Mouse (Mus musculus) forebrain, embryonic 12.5 days (tissue): ENCODE measurements around the gene Nop16. TPM values are rescaled to one million over a fixed set of nuclear protein-coding genes. Genes with fewer than 3 reads are reported as not detected.

Experiments used
- ATAC-seq: fragments of 200-750 bp; cut with Nextera tagmentation; 2 replicates; pipeline ENCODE4 v1.8.0; 2017; ENCODE audit warnings: moderate TSS enrichment; ENCODE audit not compliant: low FRiP score
- H3K27ac ChIP-seq: fragments of 300-500 bp; sonication (generic); 2 replicates; pipeline ENCODE4 v1.5.1; 2016; ENCODE audit warnings: mild to moderate bottlenecking
- H3K27me3 ChIP-seq: fragments of 300-500 bp; sonication (generic); 2 replicates; pipeline ENCODE4 v1.6.1; 2016; ENCODE audit warnings: mild to moderate bottlenecking
- H3K36me3 ChIP-seq: fragments of 300-500 bp; sonication (generic); replicated peaks from 2 replicates; pipeline ENCODE4 v1.6.1; 2016; ENCODE audit warnings: mild to moderate bottlenecking
- H3K4me1 ChIP-seq: fragments of 300-500 bp; sonication (generic); 2 replicates; pipeline ENCODE4 v1.6.1; 2016
- H3K4me2 ChIP-seq: fragments of 300-500 bp; sonication (generic); 2 replicates; pipeline ENCODE4 v1.6.1; 2016; ENCODE audit warnings: mild to moderate bottlenecking, moderate library complexity
- H3K4me3 ChIP-seq: fragments of 300-500 bp; sonication (generic); replicated peaks from 2 replicates; pipeline ENCODE4 v1.5.1; 2016; ENCODE audit warnings: mild to moderate bottlenecking
- H3K9ac ChIP-seq: fragments of 300-500 bp; sonication (generic); 2 replicates; pipeline ENCODE4 v1.6.1; 2016; ENCODE audit warnings: mild to moderate bottlenecking
- H3K9me3 ChIP-seq: fragments of 300-500 bp; sonication (generic); 2 replicates; pipeline ENCODE4 v1.6.1; 2016
- WGBS: fragments of 180-500 bp; shearing (Covaris S2); methylation state at CpG from one replicate; pipeline ENCODE4 v1.1.7; 2016; 5-methylcytosine and 5-hydroxymethylcytosine counted together
- polyA plus RNA-seq: library from polyadenylated mRNA; unstranded; fragments of >200 nt; fragmentation: Nextera tagmentation; extraction: Ambion mirVana; gene quantifications from 2 replicates; pipeline ENCODE4 v1.2.1, GENCODE M21; 2016

Gene Nop16
- polyA plus RNA-seq, 1 experiment from 2014 or later, result 62.0 TPM

DNA sequence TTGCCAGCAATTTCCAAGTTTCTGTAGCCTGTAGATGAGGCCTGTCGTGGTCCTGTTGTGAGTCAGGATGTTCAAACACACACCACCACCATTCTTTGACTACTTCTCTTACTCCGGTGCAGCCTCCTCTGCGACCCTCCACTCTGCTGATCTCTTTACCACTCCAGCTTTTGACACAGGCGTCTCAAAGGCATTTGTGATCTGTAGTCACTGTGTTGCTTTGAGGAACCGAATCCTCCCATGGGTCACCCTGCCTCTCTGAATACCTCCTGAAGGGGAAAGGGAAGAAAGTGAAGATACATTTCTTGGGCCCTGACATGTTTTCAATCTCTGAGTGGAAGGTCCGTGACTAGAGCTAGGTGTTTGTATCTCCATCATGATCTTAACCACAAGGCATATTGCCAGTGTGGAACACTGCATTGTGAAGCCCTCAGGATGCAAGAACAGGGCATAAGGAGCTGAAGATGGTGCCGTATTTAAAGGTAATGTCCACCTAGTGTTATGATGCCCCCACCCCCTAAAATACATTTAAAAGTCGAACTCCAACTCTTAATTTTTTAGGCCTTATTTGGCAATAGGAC, 2.0 kb upstream of the Nop16 start:
- whole genome bisulfite sequencing, result 90% methylated on average over 8 of the region's 8 CpGs
- no peaks in the 10 kb centered on the region for H3K27me3 ChIP-seq
- H3K9me3 ChIP-seq, result no peaks in the 10 kb centered on the region
- H3K36me3 ChIP-seq, result peaks cover 19% of the 10 kb centered on the region; the same call in 1 of the 2 replicates
- H3K4me1 ChIP-seq, result peaks cover 25% of the 10 kb centered on the region
- no peak for ATAC-seq
- H3K4me2 ChIP-seq, result no peak overlapping the region
- H3K27ac ChIP-seq, result no peak overlapping the region
- H3K4me3 ChIP-seq, result no peak overlapping the region
- no peak overlapping the region; the same call in 1 of the 2 replicates for H3K9ac ChIP-seq

DNA sequence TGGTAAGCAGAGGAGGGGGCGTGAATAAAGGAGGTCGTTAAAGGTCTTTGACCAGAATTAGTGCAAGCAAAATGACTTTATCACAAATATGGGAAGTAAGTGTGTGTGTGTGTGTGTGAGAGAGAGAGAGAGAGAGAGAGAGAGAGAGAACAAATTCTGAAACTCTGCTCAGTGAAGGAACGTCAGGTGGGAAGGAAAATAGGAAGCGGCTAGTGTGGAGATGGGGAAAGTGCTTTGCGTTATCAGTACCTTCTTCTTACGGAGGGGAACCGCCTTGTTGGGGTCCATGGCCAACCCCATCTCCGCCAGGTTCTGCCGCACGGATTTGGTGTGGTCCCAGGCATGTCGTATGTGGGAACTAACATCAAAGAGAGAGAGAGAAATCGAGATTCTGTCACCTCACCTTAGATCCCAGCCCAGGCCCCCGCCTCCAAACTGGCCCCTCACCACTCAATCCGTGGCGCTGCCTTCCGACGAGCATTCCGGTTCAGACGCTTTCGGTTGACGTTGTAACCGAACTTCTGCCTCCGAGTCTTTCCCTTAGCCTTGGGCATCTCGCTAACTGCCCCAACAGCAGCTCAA, 385 bp downstream of the Nop16 start:
- 2% methylated on average over 24 of the region's 24 CpGs for WGBS
- H3K36me3 ChIP-seq, result peaks cover 41% of the 10 kb centered on the region
- H3K27me3 ChIP-seq, result no peaks in the 10 kb centered on the region
- H3K4me1 ChIP-seq, result peaks cover 25% of the 10 kb centered on the region
- H3K4me3 ChIP-seq, result peak overlapping the region; percentile 77
- peak overlapping the region; percentile 78 for H3K4me2 ChIP-seq
- H3K27ac ChIP-seq, result 0 out of 2 replicates have a peak overlapping the region, but pooled peaks have one; percentile 42
- peak; percentile 49 for ATAC-seq
- no peaks in the 10 kb centered on the region for H3K9me3 ChIP-seq
- peak overlapping the region; percentile 64 for H3K9ac ChIP-seq

DNA sequence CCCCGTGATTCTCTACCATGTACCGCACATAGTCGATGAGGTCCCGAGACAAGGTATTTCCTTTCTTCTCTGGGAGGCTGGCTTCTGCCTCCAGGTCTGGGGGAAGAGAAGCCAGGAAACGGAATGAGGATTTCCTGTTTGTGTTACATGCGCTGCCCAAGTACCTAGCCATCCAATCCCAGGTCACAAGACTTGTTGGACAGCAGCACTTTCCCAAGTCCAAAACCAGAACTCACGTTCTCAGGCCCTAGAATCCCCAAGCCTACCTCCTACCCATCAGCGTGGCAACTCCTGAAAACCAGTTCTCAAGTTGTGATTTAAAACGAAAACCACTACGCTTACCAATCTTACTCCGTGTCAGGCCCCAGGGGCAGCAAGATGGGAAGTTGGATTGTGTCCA, 4.1 kb downstream of the Nop16 start:
- WGBS, result 92% methylated on average over 11 of the region's 11 CpGs
- Histone ChIP-seq H3K4me1 (peaks cover 12% of the 10 kb centered on the region), H3K27ac (no peak overlapping the region), H3K27me3 (no peaks in the 10 kb centered on the region), H3K9ac (no peak overlapping the region), H3K9me3 (no peaks in the 10 kb centered on the region), H3K36me3 (peaks cover 75% of the 10 kb centered on the region), H3K4me2 (no peak overlapping the region), H3K4me3 (no peak overlapping the region)
- ATAC-seq, result no peak

DNA sequence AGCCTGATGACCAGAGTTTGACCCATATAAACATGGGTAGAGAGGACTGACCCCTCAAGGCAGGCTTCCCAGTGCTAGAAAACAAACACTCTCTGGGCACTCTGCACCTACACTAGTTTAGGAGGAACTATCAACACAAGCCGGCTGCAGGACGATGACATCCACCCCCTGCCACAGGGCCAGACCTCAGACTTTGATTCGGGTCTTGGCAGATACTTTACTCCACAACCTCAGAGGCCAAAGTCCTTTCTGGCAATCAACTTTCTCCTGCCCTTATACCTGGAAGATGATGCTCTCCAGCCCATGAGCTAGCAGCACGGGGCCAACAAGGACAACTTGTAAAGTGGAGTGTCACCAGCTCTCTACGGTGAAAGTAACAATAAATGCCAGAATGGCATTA, 7.0 kb downstream of the Nop16 start:
- Histone ChIP-seq H3K27ac (no peak overlapping the region), H3K4me2 (no peak overlapping the region), H3K4me3 (no peak overlapping the region), H3K4me1 (0 out of 2 replicates have a peak, but pooled peaks cover 8% of the 10 kb centered on the region), H3K9ac (no peak overlapping the region), H3K27me3 (no peaks in the 10 kb centered on the region), H3K9me3 (no peaks in the 10 kb centered on the region), H3K36me3 (peaks cover 96% of the 10 kb centered on the region)
- 92% methylated on average over 5 of the region's 5 CpGs for WGBS
- no peak for ATAC-seq

DNA sequence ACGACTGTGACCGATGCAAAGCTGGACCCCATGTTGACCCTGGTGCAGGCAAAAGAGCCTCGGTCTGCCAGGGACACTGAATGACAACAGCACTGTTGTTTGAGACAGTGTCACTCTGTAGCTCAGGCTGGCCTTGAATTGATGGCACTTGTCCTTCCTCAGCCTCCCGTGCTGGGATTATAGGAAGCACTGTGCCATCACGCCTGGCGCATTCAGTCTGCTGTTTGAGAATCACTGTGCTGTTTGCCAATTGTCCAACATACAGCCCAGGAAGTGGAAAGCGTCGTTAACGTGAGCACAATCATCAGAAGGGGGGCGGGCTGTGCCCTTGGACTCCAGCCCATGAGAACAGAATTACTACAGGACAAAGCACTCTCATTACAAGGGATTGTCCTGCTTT, 7.8 kb downstream of the Nop16 start:
- Histone ChIP-seq H3K4me1 (peaks cover 10% of the 10 kb centered on the region), H3K4me2 (no peak overlapping the region), H3K9ac (no peak overlapping the region), H3K27me3 (no peaks in the 10 kb centered on the region), H3K4me3 (no peak overlapping the region), H3K36me3 (peaks cover 97% of the 10 kb centered on the region), H3K27ac (0 out of 2 replicates have a peak overlapping the region, but pooled peaks have one; percentile 42), H3K9me3 (no peaks in the 10 kb centered on the region)
- 65% methylated on average over 10 of the region's 10 CpGs for WGBS
- ATAC-seq, result no peak

DNA sequence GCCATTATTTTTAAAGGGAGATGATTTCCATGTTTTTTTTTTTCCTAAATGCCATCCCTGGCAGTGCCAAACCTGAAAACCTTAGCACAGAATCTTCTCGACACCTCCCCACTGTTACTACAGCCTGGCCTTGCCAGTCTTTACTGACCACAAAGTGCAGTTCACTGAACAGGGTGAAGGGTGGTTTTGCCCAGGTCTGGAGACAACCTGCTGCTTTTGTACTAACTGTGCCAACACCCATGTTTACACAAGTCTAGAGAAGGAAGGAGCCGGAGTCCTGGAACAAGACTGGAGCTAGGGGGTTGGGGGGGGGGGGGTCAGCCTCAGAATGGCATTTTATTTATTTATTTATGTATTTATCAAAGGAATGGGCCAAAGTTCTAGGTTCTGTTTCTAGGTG, 8.5 kb downstream of the Nop16 start:
- H3K4me2 ChIP-seq, result no peak overlapping the region
- H3K9me3 ChIP-seq, result no peaks in the 10 kb centered on the region
- peaks cover 96% of the 10 kb centered on the region for H3K36me3 ChIP-seq
- WGBS, result 85% methylated on average over 2 of the region's 2 CpGs
- ATAC-seq, result no peak
- H3K9ac ChIP-seq, result no peak overlapping the region
- no peak overlapping the region for H3K27ac ChIP-seq
- no peak overlapping the region for H3K4me3 ChIP-seq
- peaks cover 17% of the 10 kb centered on the region for H3K4me1 ChIP-seq
- no peaks in the 10 kb centered on the region for H3K27me3 ChIP-seq

DNA sequence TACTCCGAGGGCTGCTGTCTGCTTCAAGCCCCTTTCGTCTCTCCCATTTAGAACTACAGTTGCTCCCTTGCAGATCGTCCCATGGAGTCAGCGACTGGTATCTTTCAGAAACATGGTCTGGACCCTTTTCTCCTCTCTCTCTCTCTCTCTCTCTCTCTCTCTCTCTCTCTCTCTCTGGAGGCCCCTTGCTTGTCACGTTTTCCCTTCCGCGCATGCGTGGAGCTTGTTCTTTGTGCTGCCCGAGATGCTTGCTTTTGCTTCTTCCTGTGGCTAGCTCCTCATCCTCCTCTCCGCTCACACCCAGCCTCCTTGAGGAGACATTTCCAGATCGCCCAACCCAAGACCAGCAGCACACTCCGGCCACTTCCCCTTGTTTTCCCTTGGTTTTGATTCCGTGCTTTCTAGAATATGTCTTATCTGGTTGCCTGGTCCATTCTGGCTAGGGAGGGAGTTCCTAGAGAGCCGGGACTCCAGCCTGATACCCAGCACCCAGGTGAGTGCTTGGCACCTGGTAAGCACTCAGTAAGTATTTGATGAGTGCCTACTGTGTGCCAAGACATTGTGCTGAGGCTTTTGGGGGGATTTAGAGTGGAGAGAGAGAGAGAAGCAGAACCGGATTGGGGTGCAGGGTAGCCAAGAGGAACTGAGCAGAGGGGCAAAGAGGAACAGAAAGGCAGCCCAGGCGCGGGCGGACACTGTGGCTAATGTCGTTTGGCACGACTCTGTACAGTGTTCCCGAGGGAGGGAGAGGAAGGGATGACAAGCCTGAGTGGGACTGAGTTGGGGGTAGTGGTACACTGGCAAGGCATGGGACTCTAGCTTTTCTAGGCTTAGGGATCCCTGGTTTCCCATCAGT, 12.0 kb downstream of the Nop16 start:
- H3K4me2 ChIP-seq, result no peak overlapping the region
- H3K36me3 ChIP-seq, result peaks cover 61% of the 10 kb centered on the region
- peaks cover 32% of the 10 kb centered on the region for H3K4me1 ChIP-seq
- H3K27ac ChIP-seq, result peak overlapping the region; percentile 25; the same call in 1 of the 2 replicates
- peaks cover 12% of the 10 kb centered on the region for H3K27me3 ChIP-seq
- no peaks in the 10 kb centered on the region for H3K9me3 ChIP-seq
- ATAC-seq, result no peak
- H3K4me3 ChIP-seq, result no peak overlapping the region
- 88% methylated on average over 19 of the region's 21 CpGs for WGBS
- H3K9ac ChIP-seq, result no peak overlapping the region

DNA sequence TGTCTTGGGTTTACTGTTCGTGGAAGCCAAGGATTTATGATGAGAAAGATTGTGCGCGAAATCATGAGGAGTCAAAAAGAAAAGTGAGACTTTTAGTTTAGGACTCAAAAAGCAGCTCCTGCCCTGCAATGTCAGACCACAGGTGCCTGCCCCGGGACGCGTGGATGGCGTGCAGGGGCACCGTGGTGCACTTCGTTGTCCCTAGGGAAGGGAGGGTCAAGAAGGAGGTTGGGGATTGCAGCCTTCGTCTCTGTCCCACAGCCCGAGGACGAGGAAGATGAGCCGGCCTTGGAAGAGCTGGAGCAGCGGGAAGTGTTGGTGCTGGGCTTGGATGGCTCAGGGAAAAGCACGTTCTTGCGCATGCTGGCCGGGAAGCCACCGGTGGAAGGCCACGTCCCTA, 14.4 kb downstream of the Nop16 start:
- Histone ChIP-seq H3K4me3 (peak overlapping the region; percentile 86), H3K9ac (peak overlapping the region; percentile 90), H3K27me3 (peaks cover 12% of the 10 kb centered on the region), H3K36me3 (peaks cover 37% of the 10 kb centered on the region), H3K4me2 (peak overlapping the region; percentile 82), H3K4me1 (peaks cover 38% of the 10 kb centered on the region), H3K9me3 (no peaks in the 10 kb centered on the region), H3K27ac (no peak overlapping the region)
- 3% methylated on average over 19 of the region's 19 CpGs for WGBS
- ATAC-seq, result peak; percentile 31; the same call in 1 of the 2 replicates

DNA sequence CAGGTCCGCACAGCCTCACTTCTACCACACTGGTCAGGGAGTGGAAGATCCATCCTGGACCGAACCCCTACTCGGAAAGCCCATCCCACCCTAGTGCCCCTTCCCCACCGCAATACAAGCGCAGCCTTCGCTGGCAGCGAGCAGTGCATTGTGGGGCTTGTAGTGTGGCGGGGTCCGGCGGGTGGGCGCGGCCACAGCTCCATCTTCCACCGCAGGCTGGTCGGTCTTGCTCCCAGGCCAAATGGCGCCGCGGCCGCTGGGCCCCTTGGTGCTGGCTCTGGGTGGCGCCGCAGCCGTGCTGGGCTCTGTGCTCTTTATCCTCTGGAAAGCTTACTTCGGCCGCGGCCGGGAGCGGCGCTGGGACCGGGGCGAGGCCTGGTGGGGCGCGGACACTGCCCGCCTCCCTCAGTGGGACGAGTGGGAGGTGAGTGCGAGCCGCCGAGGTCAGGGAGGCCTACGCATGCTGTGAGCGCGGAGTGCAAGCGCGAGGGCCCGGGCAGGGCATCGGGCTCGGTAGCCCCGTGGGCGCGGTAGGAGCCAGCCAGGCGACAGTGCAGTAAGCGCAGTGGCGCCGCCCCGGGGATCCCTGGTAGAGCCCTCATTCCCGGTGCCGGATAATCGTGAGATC, 14.9 kb downstream of the Nop16 start, which contains the start of gene Arl10:
TSS of gene Arl10 (plus strand) at position 162 of the 628 bp plus-strand sequence.
- peaks cover 32% of the 10 kb centered on the region for H3K36me3 ChIP-seq

DNA sequence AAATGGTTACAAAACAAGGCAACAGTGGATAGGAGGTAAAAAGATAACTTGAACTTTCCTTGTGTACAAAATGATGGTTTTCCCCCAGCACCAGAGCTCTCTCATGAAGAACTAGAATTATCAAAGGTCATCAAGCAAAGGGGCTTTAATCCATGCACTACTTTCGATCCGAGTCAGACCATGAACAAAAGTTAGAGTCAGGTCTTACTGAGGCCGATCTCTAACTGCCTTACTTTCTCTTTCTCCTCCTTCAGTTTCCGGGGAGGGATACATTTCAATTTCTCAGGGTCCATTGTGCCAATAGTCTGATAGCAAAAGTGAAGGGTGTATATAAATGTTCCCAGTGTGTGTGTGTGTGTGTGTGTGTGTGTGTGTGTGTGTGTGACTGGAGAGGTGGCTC, 17.3 kb downstream of the Nop16 start:
- H3K9me3 ChIP-seq, result no peaks in the 10 kb centered on the region
- H3K36me3 ChIP-seq, result peaks cover 11% of the 10 kb centered on the region; the same call in 1 of the 2 replicates
- peaks cover 12% of the 10 kb centered on the region for H3K27me3 ChIP-seq
- no peak overlapping the region for H3K4me3 ChIP-seq
- H3K4me1 ChIP-seq, result peaks cover 30% of the 10 kb centered on the region
- no peak overlapping the region for H3K27ac ChIP-seq
- H3K9ac ChIP-seq, result no peak overlapping the region
- 88% methylated on average over 4 of the region's 4 CpGs for WGBS
- no peak overlapping the region for H3K4me2 ChIP-seq
- no peak for ATAC-seq

More for the DNA sequence above, 14.9 kb downstream of the Nop16 start, which contains the start of gene Arl10:
- H3K9me3 ChIP-seq, result no peaks in the 10 kb centered on the region
- WGBS, result under 1% methylated on average over 55 of the region's 55 CpGs
- H3K27me3 ChIP-seq, result peaks cover 12% of the 10 kb centered on the region
- H3K4me2 ChIP-seq, result peak within 1 kb of the TSS; percentile 82
- H3K4me1 ChIP-seq, result peaks cover 38% of the 10 kb centered on the region
- peak within 1 kb of the TSS; percentile 86 for H3K4me3 ChIP-seq
- peak within 1 kb of the TSS; percentile 90 for H3K9ac ChIP-seq
- peak; percentile 96 for ATAC-seq
- H3K27ac ChIP-seq, result peak within 1 kb of the TSS; percentile 72

DNA sequence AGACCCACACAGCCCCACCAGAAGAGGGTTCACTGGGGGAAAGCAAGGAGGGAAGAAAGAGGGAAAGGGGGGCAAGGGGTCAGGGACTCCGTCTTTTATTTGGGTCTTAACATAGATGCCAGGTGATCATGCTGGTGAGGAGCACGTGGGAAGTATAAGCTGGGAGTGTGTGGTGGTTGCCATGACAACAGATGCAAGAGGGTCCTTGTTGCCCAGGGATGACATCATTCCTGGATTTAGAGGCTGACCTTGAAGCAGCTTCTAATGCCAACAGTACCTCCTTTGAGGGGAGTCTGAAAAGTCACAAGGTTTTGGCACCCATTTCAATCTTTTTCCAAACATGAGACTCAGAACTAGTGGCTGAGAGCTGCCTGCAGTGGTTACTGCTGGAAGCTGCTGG, 18.3 kb downstream of the Nop16 start:
- no peak overlapping the region for H3K4me2 ChIP-seq
- H3K9me3 ChIP-seq, result no peaks in the 10 kb centered on the region
- 27% methylated on average over 2 of the region's 2 CpGs for WGBS
- H3K36me3 ChIP-seq, result peaks cover 1% of the 10 kb centered on the region; the same call in 1 of the 2 replicates
- H3K27ac ChIP-seq, result no peak overlapping the region
- no peak overlapping the region for H3K9ac ChIP-seq
- peaks cover 24% of the 10 kb centered on the region for H3K4me1 ChIP-seq
- H3K4me3 ChIP-seq, result no peak overlapping the region
- H3K27me3 ChIP-seq, result peaks cover 12% of the 10 kb centered on the region
- ATAC-seq, result no peak

DNA sequence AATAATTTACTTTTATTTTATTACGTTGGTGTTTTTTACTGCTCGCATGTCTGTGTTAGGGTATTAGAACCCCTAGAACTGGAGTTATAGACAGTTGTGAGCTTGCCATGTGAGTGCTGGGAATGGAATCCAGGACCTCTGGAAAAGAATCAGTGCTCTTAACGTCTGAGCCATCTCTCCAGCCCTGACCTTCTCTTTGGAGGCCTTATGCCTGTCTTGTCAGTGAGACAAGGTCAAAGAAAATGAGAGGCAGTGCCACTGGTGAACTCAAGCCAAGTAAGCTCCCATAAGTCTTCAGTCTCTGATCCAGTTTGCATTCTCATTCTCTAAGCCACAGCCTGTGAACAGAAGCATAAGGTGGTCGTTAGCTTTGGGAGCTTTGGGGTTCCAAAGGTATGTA, 19.2 kb downstream of the Nop16 start:
- Histone ChIP-seq H3K9ac (no peak overlapping the region), H3K27me3 (peaks cover 12% of the 10 kb centered on the region), H3K27ac (no peak overlapping the region), H3K4me3 (no peak overlapping the region), H3K9me3 (no peaks in the 10 kb centered on the region), H3K36me3 (no peaks in the 10 kb centered on the region), H3K4me2 (no peak overlapping the region), H3K4me1 (peaks cover 15% of the 10 kb centered on the region)
- WGBS, result 68% methylated on average over 4 of the region's 4 CpGs
- ATAC-seq, result no peak
